Mouse (Mus musculus) cortical plate, adult 2 months (tissue): ENCODE results near the gene Mamdc4. TPM values are rescaled to one million over a fixed set of nuclear protein-coding genes. Genes with fewer than 3 reads are reported as not detected.
A peak's percentile ranks its signal among the peaks of the same experiment; 100 is the strongest.

ENCODE experiments used
- H3K27ac ChIP-seq: fragments of 200-500 bp; 2 replicates; pipeline ENCODE4 v1.5.1; 2012; ENCODE audit warnings: low read length, control low read depth, inconsistent platforms; ENCODE audit not compliant: insufficient read depth
- H3K4me1 ChIP-seq: fragments of 200-500 bp; 2 replicates; pipeline ENCODE4 v1.6.1; 2011; ENCODE audit warnings: low read length; ENCODE audit not compliant: control insufficient read depth, insufficient read depth
- H3K4me3 ChIP-seq: fragments of 200-500 bp; 2 replicates; pipeline ENCODE4 v1.5.1; 2011; ENCODE audit warnings: mild to moderate bottlenecking, low read length, control low read depth; ENCODE audit not compliant: insufficient read depth
- CTCF ChIP-seq: fragments of 200-500 bp; IDR thresholded peaks from 2 replicates; pipeline ENCODE4 v1.5.1; 2011; ENCODE audit warnings: mild to moderate bottlenecking, control low read depth, low read length; ENCODE audit not compliant: insufficient read depth; ENCODE audit errors: extremely low read depth
- POLR2A ChIP-seq: fragments of 200-500 bp; IDR thresholded peaks from 2 replicates; pipeline ENCODE4 v1.6.1; 2011; ENCODE audit warnings: mild to moderate bottlenecking, low read length, control low read depth; ENCODE audit not compliant: insufficient read depth; ENCODE audit errors: extremely low read depth
- polyA plus RNA-seq: library from polyadenylated mRNA; depleted of rRNA; stranded (reverse); fragments of >200 nt; gene quantifications from 2 replicates; pipeline ENCODE4 v1.2.3, GENCODE M21; 2012

The Mamdc4 gene
- polyA plus RNA-seq, 1 experiment: 1.1 TPM

- no peak for TF ChIP-seq POLR2A
- no peak for TF ChIP-seq CTCF
- H3K4me3 ChIP-seq: no peak overlapping the region
- H3K27ac ChIP-seq: peak overlapping the region; percentile 93
- H3K4me1 ChIP-seq: peaks cover 9% of the 10 kb centered on the region
Observed at GRCm38 (mm10) chr2:25583120-25583481, 8.5 kb upstream of the Mamdc4 start.

DNA sequence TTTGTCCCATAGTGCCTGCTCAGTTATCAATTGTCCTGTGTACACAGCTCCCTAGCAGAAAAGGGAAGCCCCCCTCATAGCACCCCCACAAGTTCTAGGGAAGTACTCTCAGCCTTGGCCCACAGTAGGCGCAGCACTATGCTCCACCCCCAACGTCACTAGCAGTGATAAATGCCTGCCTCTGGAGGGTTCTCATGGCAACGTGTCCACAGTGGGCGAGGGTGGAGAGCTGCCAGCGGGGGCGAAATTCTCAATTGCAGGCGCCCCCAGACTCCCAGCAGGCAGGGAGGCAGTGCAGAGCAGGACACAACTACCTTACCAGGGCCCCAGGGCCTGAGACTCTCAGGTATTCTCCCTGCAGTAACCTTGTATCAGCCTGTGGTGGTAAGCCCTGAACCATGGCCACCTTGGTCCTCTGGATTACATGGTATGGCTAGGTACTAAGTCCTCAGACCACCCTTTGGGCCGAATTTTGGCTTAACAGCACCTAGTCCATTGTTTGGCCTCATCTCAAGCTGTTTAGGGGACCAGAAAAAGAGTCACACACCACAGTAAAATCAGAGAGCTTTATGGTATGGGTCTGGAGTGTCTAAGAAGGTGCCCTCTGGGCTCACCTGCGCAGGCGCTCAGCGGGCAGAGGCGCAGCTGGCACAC lies 7.9 kb upstream of the Mamdc4 start:
- peaks cover 9% of the 10 kb centered on the region for H3K4me1 ChIP-seq
- peak; percentile 49; the same call in 1 of the 2 replicates for TF ChIP-seq POLR2A
- no peak for TF ChIP-seq CTCF
- H3K27ac ChIP-seq: peak overlapping the region; percentile 93
- no peak overlapping the region for H3K4me3 ChIP-seq

DNA sequence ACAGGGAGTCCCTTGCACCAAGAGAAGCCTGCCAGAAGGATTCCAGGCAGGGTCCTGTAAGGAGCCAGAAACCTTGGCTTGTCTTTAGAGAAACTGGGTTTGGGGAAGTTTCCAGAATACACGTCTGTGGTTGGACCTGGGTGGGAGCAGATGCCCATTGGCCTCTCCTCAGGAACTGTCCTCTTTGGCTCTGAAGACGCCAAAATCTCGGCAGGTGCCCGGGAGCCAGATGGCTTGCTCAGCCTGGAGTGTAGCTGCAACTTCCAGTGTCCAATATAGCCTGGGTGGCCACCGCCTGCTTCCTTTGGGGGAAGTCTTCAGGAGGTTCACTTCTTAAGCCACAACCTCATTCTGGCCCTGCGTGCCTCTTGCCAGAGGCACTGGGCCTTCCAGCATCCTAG lies 7.3 kb upstream of the Mamdc4 start:
- TF ChIP-seq CTCF (no peak), POLR2A (no peak)
- Histone ChIP-seq H3K4me1 (peaks cover 9% of the 10 kb centered on the region), H3K4me3 (peak overlapping the region; percentile 63; the same call in 1 of the 2 replicates), H3K27ac (peak overlapping the region; percentile 57)

DNA sequence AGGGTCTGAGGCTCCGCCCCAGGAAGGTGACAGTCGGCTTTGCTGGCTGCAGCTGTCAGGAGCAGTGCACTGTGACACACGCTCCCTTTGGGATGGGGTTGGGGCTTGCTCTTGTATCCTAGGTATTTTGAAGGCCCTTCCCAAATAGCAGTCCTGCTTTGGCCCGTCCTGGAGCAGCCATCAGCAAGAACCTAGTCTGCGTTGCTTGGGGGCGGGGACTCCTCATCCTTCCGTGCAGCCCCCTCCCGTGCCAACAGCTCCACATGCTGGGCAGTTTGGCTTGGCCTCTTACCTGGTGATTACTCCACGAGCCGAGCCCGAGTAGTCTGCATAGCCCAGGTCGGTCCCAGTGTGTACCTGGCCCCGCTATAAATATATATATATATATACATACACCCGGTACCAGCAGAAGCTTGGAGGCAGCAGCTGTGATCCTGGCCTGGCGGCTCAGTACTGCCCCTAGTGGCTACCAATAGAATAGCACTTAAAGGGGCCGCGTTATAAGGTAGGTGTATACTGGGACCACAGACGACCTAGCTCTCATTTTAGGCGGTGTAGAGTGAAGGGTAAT lies 6.7 kb upstream of the Mamdc4 start, which contains the start of gene Ajm1:
Gene Ajm1 (minus strand): TSS at position 464 of the 571 bp plus-strand sequence.
- H3K4me3 ChIP-seq: peak within 1 kb of the TSS; percentile 63
- peaks cover 9% of the 10 kb centered on the region for H3K4me1 ChIP-seq
- TF ChIP-seq POLR2A: no peak
- TF ChIP-seq CTCF: peak; percentile 84
- H3K27ac ChIP-seq: peak within 1 kb of the TSS; percentile 93

DNA sequence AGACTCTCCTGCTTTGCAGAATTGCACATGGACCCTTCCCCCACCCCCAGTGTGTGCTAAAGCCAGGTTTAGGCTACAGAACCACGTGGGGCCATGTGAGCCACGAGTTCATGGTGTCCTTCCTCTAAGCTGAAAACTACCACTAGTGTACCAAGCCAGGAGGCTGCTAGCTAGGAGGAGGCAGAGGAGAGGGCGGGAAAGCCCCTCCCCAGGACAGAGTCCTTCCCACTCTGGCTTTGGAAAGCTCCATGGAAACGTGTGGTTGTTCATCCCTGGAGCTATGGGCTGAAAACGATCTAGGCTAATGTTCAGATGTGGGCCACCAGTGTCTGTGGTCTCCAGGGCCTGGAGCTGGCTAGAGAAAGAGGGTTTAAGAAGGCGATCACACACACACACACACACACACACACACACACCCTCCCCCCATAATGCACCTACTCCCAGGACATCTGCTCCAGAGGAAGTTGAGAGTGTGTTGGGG lies 6.0 kb upstream of the Mamdc4 start:
- no peak; the same call in 1 of the 2 replicates for TF ChIP-seq POLR2A
- no peak for TF ChIP-seq CTCF
- H3K4me3 ChIP-seq: peak overlapping the region; percentile 63
- peak overlapping the region; percentile 67 for H3K27ac ChIP-seq
- peaks cover 11% of the 10 kb centered on the region for H3K4me1 ChIP-seq

DNA sequence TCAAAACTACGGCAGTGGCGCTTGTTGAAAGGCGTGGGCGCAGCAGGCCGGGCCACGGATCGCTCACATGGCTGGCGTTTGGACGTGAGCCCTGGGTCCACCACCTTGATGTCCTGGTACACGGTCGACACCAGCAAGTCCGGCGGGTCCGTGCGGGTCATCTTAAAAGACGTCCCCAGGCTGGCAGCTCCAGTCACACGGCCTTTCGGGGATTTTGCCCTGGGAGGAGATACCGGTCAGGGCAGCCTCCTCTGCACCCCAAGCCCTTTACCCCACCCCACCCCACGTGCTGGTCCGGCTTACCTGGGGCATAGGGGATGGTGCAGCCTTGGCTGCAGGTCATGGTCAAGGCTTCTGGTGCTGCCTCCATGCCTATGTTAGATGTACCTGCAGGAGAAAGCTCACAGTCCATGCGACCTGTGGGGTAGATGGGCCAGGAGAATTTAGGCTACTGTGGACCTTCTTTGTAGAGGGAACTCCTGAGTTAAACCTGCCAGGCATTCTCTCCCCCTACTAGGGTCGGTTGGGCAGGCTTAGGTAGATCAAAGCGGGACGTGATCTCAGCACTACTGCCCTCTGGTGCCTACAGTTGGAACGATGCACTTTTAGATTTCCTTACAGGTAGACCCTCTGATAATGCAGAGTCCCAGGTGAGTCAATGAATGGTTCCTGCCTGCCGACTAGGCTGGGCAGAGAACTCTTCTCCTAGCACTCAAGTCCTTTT lies 5.3 kb upstream of the Mamdc4 start:
- TF ChIP-seq POLR2A (no peak), CTCF (peak; percentile 64)
- peak overlapping the region; percentile 63; the same call in 1 of the 2 replicates for H3K4me3 ChIP-seq
- H3K4me1 ChIP-seq: peaks cover 13% of the 10 kb centered on the region
- H3K27ac ChIP-seq: no peak overlapping the region; the same call in 1 of the 2 replicates

DNA sequence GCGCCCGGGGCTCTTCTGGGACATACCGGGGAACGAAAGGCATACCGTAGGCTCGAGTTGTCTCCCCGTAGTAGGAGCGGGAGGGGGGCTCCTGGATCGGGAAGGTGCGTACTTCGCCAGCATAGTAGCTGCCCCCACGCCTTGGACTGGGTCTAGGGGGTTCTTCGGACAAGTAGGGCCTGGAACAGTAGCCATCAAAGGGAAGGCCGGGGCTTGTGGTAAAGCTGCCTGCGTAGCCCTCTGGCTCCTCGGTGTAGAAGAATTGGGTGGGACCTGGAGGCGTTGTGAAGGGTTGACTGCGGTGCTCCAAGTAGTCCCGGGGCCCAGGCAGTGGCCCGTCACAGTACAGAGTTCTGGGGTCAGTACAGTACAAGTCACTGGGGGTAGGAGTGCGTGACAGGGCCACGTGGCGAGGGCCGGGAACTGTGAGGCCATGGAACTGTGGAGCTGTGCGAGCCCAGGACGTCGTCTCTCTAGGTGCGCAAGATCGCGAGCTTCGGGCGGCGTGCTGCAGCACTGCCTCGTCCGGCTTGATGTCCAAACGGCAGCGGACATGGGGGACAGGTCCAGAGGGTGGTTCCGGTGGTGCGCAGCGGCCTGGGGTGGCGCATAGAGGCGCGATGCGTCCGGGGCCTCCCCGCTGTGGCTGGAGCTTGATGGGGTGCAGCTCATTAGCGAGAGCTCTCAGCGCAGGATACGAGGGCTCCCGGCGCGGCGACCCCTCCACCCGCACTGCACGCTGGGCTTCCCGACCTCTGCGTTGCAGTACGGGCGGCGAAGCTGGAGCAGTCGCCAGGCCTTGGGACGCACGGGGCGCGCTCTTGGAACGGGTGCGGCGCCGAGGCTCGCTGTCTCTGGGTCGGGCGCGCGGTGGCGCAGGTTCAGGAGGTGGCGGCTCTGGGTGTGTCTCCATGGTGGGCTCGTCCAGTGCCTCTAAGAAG lies 4.4 kb upstream of the Mamdc4 start:
- Histone ChIP-seq H3K4me3 (no peak overlapping the region; the same call in 1 of the 2 replicates), H3K27ac (no peak overlapping the region), H3K4me1 (peaks cover 13% of the 10 kb centered on the region)
- TF ChIP-seq POLR2A: no peak
- no peak for TF ChIP-seq CTCF

- peaks cover 15% of the 10 kb centered on the region for H3K4me1 ChIP-seq
Observed at GRCm38 (mm10) chr2:25577951-25578795, 3.5 kb upstream of the Mamdc4 start.

More at GRCm38 (mm10) chr2:25577951-25578795, 3.5 kb upstream of the Mamdc4 start:
- H3K27ac ChIP-seq: peak overlapping the region; percentile 76
- no peak overlapping the region for H3K4me3 ChIP-seq
- TF ChIP-seq CTCF (no peak), POLR2A (no peak)
